Mouse (Mus musculus) layer of hippocampus, adult 9-11 months (tissue): ENCODE measurements around the gene Gpr15.

ENCODE experiments used
- DNase-seq: peaks from one replicate; pipeline ENCODE4 v3.0.0; 2022

Gene Gpr15

GRCm38 (mm10) chr16:58700816-58701424, 17.9 kb downstream of the Gpr15 start:
- DNase-seq, result no peak

- DNase-seq, result no peak
These were observed 18.7 kb downstream of the Gpr15 start for GRCm38 (mm10) chr16:58700174-58700573.

GRCm38 (mm10) chr16:58697261-58697660, 21.6 kb downstream of the Gpr15 start:
- no peak for DNase-seq

GRCm38 (mm10) chr16:58696796-58697195, 22.1 kb downstream of the Gpr15 start:
- DNase-seq, result no peak

DNA sequence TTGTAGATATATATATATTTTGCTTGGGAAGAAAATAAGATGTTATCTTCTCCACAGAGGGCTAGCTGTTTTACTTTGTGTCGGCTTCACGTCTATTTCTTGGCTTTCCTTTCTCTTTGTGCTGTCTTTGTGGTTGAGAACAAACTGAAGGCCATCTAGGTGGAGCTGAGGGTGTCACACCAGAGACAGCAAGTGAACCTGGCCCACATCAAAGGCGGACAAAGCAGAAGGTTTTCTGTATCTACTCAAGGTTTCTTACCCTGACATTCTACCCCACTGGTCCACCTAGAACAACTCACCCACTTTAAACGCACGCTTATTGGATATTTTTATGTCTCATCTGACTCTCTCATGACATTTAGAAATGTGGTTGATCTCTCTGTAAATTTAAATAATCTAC, 24.8 kb downstream of the Gpr15 start:
- no peak for DNase-seq

GRCm38 (mm10) chr16:58690322-58690732, 28.5 kb downstream of the Gpr15 start:
- no peak for DNase-seq

DNA sequence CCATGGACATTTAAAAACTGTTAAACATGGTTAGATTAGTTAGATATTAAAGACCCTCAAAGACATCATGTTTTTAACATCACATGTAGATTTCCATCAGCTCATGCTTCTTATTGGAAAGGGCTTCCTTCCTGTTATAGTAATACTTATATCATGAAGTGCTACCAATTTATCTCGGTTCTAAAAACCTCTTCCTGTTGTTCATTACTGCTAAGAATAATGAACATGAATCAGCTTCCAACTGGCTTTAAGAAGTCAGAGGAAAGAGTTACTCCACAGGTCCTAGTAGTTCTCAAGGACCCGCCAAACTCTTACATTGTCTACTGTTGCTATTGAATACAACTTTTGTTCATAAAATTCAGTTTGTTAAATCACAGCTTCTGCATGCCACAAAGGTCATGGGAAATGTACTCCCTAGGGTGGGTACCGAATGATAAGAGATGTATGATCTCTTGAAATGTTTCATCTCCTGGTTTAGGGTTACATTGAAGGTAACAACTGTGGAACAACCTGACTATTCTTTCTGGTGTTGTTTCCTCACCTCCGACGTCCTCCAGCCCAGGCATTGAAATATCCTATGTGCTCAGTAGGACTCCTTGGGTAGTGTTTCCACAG, 29.2 kb downstream of the Gpr15 start:
- no peak for DNase-seq

- no peak for DNase-seq
These were observed 30.3 kb downstream of the Gpr15 start for GRCm38 (mm10) chr16:58688534-58688933.

- no peak for DNase-seq
These were observed 33.0 kb downstream of the Gpr15 start for GRCm38 (mm10) chr16:58685548-58686537.

DNA sequence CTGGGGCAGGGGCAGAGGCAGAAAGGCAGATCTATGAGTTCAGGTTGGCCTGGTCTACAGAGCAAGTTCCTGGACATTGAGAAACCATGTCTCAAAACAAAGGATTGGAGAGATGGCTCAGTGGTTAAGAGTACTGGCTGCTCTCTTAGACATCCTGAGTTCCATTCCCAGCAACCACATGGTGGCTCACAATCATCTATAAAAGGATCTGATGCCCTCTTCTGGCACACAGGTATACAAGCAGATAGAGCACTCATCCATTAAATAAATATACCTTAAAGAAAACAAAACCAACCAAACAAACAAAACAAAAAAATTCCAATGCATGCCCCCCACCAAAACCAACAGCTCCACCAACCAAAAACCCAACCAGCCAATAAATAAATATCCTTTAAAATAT, 34.3 kb downstream of the Gpr15 start:
- no peak for DNase-seq

- DNase-seq, result no peak
These were observed 35.0 kb downstream of the Gpr15 start for GRCm38 (mm10) chr16:58683911-58684310.

DNA sequence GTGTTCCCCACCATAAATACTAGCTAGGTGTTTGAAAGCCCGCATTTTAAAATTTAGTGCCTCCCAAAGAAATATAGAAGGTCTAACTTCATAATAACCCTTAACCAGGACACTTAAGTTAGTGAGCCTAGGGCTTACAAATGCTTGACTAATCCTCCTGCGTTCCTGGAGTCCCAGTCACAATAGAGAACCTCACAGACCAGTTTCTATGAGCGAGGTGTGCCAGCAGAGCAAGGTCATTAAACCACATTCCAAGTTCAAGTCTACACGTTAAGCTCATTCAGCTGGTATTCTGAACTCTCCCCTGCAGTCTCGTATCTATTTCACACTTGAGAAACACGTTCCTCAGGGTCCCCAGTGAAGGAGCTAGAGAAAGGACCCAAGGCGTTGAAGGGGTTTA, 36.0 kb downstream of the Gpr15 start:
- DNase-seq, result no peak

GRCm38 (mm10) chr16:58682046-58682445, 36.8 kb downstream of the Gpr15 start:
- DNase-seq, result no peak

GRCm38 (mm10) chr16:58678660-58679059, 40.2 kb downstream of the Gpr15 start:
- no peak for DNase-seq

- peak; percentile 51 for DNase-seq
These were observed 41.4 kb downstream of the Gpr15 start for GRCm38 (mm10) chr16:58677491-58677890.

DNA sequence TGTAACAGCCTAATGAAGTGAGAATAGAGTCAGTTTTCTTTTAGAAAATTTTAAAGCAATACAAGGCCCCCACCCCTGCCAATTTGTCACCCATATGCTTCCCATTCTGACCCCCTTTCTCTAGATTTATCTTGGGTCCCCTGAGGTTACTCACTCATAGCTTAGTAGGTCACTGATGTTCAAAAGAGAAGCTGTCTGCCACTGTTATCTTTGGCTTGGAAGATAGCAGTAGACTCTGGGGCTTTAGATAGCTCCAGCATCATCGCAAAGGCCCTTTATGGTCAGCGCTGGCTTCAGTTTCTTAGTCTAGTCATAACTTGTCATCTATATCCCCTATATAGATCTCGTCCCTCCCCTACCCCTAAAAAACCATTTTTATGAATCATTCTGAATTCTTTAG, 42.2 kb downstream of the Gpr15 start:
- DNase-seq, result no peak

GRCm38 (mm10) chr16:58676156-58676555, 42.7 kb downstream of the Gpr15 start:
- no peak for DNase-seq

DNA sequence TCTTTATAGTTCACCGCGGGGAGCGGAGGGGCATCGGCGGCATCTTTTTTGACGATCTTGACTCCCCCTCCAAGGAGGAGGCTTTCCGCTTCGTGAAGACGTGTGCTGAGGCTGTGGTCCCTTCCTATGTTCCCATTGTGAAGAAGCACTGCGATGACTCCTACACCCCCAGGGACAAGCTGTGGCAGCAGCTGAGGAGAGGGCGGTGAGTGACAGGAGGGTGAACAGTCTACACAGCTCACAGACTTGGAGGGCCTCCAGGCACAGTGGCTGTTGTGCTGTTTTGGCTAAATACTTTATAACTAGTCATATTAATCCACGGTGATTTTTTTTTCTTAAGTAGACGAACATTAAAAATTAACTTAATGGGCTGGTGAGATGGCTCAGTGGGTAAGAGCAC, 43.6 kb downstream of the Gpr15 start:
- DNase-seq, result peak; percentile 89

GRCm38 (mm10) chr16:58673811-58674410, 45.0 kb downstream of the Gpr15 start:
- no peak for DNase-seq

GRCm38 (mm10) chr16:58672396-58672795, 46.5 kb downstream of the Gpr15 start:
- no peak for DNase-seq

GRCm38 (mm10) chr16:58671212-58671985, 47.5 kb downstream of the Gpr15 start:
- DNase-seq, result no peak

GRCm38 (mm10) chr16:58670643-58671042, 48.2 kb downstream of the Gpr15 start:
- DNase-seq, result no peak
